Mouse (Mus musculus) liver, embryonic 12.5 days (tissue): Measurements from ENCODE around the gene Urod. TPM values are rescaled to one million over a fixed set of nuclear protein-coding genes. Genes with fewer than 3 reads are reported as not detected.

ENCODE experiments used
- ATAC-seq: fragments of 200-750 bp; cut with Nextera tagmentation; 2 replicates; pipeline ENCODE4 v1.8.0; 2017; ENCODE audit warnings: moderate number of reproducible peaks, mild to moderate bottlenecking, moderate library complexity
- H3K27ac ChIP-seq: fragments of 300-500 bp; sonication (generic); 2 replicates; pipeline ENCODE4 v1.5.1; 2016; ENCODE audit warnings: mild to moderate bottlenecking
- H3K27me3 ChIP-seq: fragments of 300-500 bp; sonication (generic); replicated peaks from 2 replicates; pipeline ENCODE4 v1.6.1; 2016; ENCODE audit warnings: mild to moderate bottlenecking, moderate library complexity
- H3K36me3 ChIP-seq: fragments of 300-500 bp; sonication (generic); 2 replicates; pipeline ENCODE4 v1.6.1; 2016; ENCODE audit warnings: mild to moderate bottlenecking, moderate library complexity
- H3K4me1 ChIP-seq: fragments of 300-500 bp; sonication (generic); 2 replicates; pipeline ENCODE4 v1.6.1; 2016
- H3K4me2 ChIP-seq: fragments of 300-500 bp; sonication (generic); 2 replicates; pipeline ENCODE4 v1.6.1; 2016; ENCODE audit warnings: mild to moderate bottlenecking, moderate library complexity
- H3K4me3 ChIP-seq: fragments of 300-500 bp; sonication (generic); 2 replicates; pipeline ENCODE4 v1.5.1; 2016; ENCODE audit warnings: mild to moderate bottlenecking, moderate library complexity
- H3K9ac ChIP-seq: fragments of 300-500 bp; sonication (generic); 2 replicates; pipeline ENCODE4 v1.6.1; 2016; ENCODE audit warnings: mild to moderate bottlenecking, moderate library complexity
- H3K9me3 ChIP-seq: fragments of 300-500 bp; sonication (generic); replicated peaks from 2 replicates; pipeline ENCODE4 v1.6.1; 2016; ENCODE audit warnings: mild to moderate bottlenecking, moderate library complexity
- WGBS: fragments of 180-500 bp; shearing (Covaris S2); methylation state at CpG from one replicate; pipeline ENCODE4 v1.1.7; 2016; ENCODE audit not compliant: insufficient replicate concordance; 5-methylcytosine and 5-hydroxymethylcytosine counted together
- polyA plus RNA-seq: library from polyadenylated mRNA; unstranded; fragments of >200 nt; fragmentation: Nextera tagmentation; extraction: Ambion mirVana; gene quantifications from 2 replicates; pipeline ENCODE4 v1.2.1, GENCODE M21; 2016

The Urod gene
- polyA plus RNA-seq, 1 experiment from 2014 or later: 547 TPM

DNA sequence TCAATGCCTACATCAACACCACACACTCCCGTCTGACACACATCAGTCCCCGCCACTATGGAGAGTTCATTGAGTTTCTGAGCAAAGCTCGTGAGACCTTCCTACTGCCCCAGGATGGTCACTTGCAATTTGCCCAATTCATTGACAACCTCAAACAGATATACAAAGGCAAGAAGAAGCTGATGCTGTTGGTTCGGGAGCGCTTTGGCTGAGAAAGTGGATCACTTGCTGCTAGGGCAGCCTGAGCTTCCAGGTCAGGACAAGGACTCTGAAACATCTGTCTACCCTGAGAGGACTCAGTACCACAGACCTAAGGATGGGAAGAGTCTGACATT lies 7.1 kb downstream of the Urod start:
- no peak for ATAC-seq

DNA sequence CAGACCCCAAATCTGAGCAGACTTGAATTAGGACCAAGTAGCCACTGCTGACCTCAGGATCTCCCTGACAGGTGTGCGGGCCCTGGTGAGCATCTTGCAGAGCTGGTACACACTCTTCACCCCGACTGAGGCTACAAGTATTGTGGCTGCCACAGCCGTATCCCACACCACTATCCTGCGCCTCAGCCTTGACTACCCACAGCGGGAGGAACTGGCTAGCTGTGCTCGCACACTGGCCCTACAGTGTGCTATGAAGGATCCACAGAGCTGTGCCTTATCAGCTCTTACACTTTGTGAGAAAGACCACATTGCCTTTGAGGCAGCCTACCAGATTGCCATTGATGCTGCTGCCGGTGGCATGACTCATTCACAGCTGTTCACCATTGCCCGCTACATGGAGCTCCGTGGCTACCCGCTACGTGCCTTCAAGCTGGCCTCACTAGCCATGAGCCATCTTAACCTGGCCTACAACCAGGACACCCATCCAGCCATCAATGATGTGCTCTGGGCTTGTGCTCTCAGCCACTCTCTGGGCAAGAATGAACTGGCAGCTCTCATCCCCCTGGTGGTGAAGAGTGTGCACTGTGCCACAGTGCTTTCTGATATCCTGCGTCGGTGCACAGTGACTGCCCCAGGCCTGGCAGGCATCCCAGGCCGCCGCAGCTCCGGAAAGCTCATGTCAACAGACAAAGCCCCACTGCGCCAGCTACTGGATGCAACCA lies 7.7 kb downstream of the Urod start:
- H3K9me3 ChIP-seq: no peaks in the 10 kb centered on the region
- peaks cover 19% of the 10 kb centered on the region for H3K4me1 ChIP-seq
- H3K4me2 ChIP-seq: no peak overlapping the region
- WGBS: 58% methylated on average over 17 of the region's 17 CpGs
- no peak overlapping the region for H3K9ac ChIP-seq
- no peak overlapping the region for H3K4me3 ChIP-seq
- peaks cover 37% of the 10 kb centered on the region for H3K36me3 ChIP-seq
- no peak overlapping the region for H3K27ac ChIP-seq
- no peaks in the 10 kb centered on the region for H3K27me3 ChIP-seq
- peak; percentile 64 for ATAC-seq

More for the DNA sequence above, 7.1 kb downstream of the Urod start:
- Histone ChIP-seq H3K27me3 (no peaks in the 10 kb centered on the region), H3K27ac (no peak overlapping the region), H3K4me3 (no peak overlapping the region), H3K4me2 (no peak overlapping the region), H3K9me3 (no peaks in the 10 kb centered on the region), H3K36me3 (peaks cover 42% of the 10 kb centered on the region), H3K9ac (no peak overlapping the region), H3K4me1 (peaks cover 24% of the 10 kb centered on the region)
- WGBS: 76% methylated on average over 5 of the region's 5 CpGs

DNA sequence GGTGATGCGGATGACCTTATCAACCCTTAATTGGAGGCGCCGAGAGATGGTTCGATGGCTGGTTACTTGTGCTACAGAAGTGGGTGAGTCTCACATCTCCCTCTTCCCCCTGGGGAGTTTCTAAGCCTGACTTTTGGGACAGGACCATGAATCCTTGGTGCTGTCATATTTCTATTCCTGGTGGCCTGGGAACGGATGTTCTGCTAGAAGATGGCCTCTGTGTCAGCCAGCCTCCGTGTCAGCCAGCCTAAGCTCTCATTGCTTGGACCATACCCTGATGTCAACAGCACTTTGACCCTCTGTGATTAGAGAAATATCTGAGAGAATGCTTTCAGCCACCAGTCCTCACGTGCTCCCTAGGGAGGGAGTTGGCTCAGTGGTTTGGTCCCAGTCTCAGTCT lies 8.5 kb downstream of the Urod start:
- H3K9me3 ChIP-seq: no peaks in the 10 kb centered on the region
- WGBS: 81% methylated on average over 7 of the region's 7 CpGs
- no peak for ATAC-seq

DNA sequence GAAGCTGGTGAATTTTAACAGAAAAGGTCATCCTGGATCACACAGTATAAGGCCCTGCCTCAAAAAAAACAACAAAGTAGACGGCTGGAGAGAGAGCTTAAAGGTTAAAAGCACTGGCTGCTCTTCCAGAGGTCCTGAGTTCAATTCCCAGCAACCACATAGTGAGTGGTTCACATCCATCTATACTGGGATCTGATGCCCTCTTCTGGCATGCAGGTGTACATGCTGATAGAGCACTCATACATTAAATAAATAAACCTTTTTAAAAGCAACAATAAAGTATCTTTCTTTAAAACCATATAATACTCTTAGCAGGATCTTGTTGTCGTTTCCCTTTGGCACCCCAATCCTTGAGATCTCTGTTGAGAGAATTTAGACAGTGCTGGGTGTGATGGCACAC lies 17.7 kb downstream of the Urod start:
- no peak for ATAC-seq
- WGBS: 41% methylated on average over 2 of the region's 2 CpGs

More for the DNA sequence above, 8.5 kb downstream of the Urod start:
- no peak overlapping the region for H3K27ac ChIP-seq
- H3K36me3 ChIP-seq: peaks cover 28% of the 10 kb centered on the region
- no peak overlapping the region for H3K4me3 ChIP-seq
- no peak overlapping the region for H3K9ac ChIP-seq
- no peaks in the 10 kb centered on the region for H3K27me3 ChIP-seq
- no peak overlapping the region for H3K4me2 ChIP-seq
- peaks cover 11% of the 10 kb centered on the region for H3K4me1 ChIP-seq

DNA sequence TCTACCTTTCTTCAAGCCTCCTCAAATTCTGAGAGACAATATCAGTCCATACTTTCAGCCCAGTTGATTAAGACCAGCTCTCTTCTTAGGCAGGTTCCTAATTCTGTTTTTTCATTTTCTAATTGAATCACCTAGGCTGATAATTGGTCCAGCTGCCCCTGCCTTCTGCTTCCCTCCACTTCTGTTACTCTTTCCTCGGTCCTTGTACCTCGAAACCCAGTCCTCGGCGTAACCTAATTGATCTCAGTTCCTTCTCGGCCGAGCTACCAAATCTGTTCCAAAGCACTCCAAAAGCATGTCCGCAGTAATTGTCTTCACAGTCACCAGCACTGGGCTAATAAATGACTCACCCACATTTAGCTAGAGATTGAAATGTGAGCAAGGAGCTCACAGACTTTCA lies 39.3 kb downstream of the Urod start:
- no peaks in the 10 kb centered on the region for H3K9me3 ChIP-seq
- H3K36me3 ChIP-seq: no peaks in the 10 kb centered on the region
- no peaks in the 10 kb centered on the region for H3K27me3 ChIP-seq
- ATAC-seq: no peak
- H3K4me2 ChIP-seq: no peak overlapping the region
- no peak overlapping the region for H3K9ac ChIP-seq
- H3K4me1 ChIP-seq: no peaks in the 10 kb centered on the region
- whole genome bisulfite sequencing: 80% methylated on average over 7 of the region's 7 CpGs
- no peak overlapping the region for H3K4me3 ChIP-seq
- no peak overlapping the region for H3K27ac ChIP-seq

More for the DNA sequence above, 17.7 kb downstream of the Urod start:
- H3K9ac ChIP-seq: no peak overlapping the region
- no peak overlapping the region for H3K4me3 ChIP-seq
- H3K9me3 ChIP-seq: no peaks in the 10 kb centered on the region
- no peak overlapping the region for H3K27ac ChIP-seq
- H3K36me3 ChIP-seq: no peaks in the 10 kb centered on the region
- H3K4me1 ChIP-seq: no peaks in the 10 kb centered on the region
- H3K4me2 ChIP-seq: no peak overlapping the region
- H3K27me3 ChIP-seq: no peaks in the 10 kb centered on the region

DNA sequence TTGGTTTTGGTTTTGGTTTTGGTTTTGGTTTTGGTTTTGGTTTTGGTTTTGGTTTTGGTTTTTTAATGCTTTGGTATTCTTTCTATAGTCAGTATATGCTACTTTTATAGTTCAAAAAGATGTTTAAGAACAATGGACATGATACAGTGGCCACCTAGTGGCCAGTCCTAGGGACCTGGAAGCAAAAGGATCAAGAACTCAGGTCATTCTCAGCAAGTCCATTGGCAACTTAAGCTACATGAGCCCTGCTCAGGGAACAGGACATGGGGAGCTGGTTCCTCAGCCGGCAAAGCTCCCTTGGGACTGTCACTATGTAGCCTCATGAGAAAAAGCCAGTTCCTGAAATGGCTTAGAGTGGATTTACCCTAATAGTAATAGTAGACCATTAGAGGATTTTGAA lies 42.6 kb downstream of the Urod start:
- Histone ChIP-seq H3K9me3 (no peaks in the 10 kb centered on the region), H3K27me3 (no peaks in the 10 kb centered on the region), H3K27ac (no peak overlapping the region), H3K36me3 (no peaks in the 10 kb centered on the region), H3K4me2 (no peak overlapping the region), H3K4me3 (no peak overlapping the region), H3K4me1 (no peaks in the 10 kb centered on the region), H3K9ac (no peak overlapping the region)
- ATAC-seq: no peak
- 47% methylated on average over 1 of the region's 1 CpGs for WGBS

DNA sequence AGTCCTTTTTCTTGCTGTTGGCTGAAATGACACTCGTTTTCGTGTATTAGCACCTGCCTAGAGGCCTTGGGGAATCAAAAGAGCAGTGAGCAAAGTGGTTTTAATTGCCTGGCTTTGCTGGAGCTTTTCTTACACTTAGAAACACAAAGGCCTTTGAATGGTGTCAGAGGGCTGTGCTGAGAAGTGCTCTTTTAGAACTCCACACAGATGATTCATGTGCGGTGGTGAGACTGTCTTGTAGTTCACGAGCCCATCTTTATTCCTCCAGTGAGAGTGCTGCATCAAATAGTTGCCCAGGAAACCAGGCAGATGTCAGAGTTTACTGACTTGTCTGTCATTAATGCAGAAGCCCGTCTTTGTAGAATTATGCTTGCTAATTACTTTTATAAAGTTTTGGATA lies 50.2 kb downstream of the Urod start:
- no peak for ATAC-seq
- Histone ChIP-seq H3K27ac (no peak overlapping the region), H3K9me3 (no peaks in the 10 kb centered on the region), H3K4me1 (no peaks in the 10 kb centered on the region), H3K27me3 (no peaks in the 10 kb centered on the region), H3K4me3 (no peak overlapping the region), H3K36me3 (no peaks in the 10 kb centered on the region), H3K4me2 (no peak overlapping the region), H3K9ac (no peak overlapping the region)
- WGBS: 59% methylated on average over 5 of the region's 5 CpGs

DNA sequence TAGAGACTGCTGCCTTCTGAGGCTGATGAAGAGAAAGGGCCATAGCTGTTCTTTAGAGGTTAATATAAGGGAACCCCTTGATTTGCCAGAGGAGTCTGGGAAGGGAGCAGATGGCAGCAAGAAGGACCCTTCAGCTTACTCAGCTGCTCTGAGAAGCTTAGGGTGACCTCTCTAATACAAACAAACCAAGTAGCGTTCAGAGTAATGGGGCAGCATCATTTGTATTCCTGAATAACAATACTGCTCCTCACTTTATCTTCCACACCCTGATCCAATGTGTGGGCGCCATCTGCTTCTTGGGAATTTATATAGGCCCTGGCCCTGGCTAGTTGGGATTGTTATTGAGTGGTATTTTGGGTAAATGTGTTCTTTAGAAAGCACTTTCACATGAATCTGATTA lies 51.5 kb downstream of the Urod start:
- no peak for ATAC-seq
- Histone ChIP-seq H3K27ac (no peak overlapping the region), H3K4me1 (no peaks in the 10 kb centered on the region), H3K27me3 (no peaks in the 10 kb centered on the region), H3K36me3 (no peaks in the 10 kb centered on the region), H3K4me3 (no peak overlapping the region), H3K9me3 (no peaks in the 10 kb centered on the region), H3K9ac (no peak overlapping the region), H3K4me2 (no peak overlapping the region)
- WGBS: 51% methylated on average over 2 of the region's 2 CpGs

Other genes with a start within 250 kb of the Urod start
- gene Toe1, start 186.8 kb downstream of the Urod start, polyA plus RNA-seq: 20.8 and 22.9 TPM in 2 replicates
- 4.8 and 6.2 TPM in 2 replicates for gene Mutyh, start 186.7 kb downstream of the Urod start, polyA plus RNA-seq
- 0.49 and 0.75 TPM in 2 replicates for gene Hpdl, start 172.7 kb downstream of the Urod start, polyA plus RNA-seq
- 0.10 and 0.15 TPM in 2 replicates for gene Zswim5, start 117.0 kb downstream of the Urod start, polyA plus RNA-seq
- 11.8 TPM in 2 replicates for gene Hectd3, start 904 bp upstream of the Urod start, polyA plus RNA-seq
- 55.2 and 55.3 TPM in 2 replicates for gene Eif2b3, start 25.0 kb upstream of the Urod start, polyA plus RNA-seq
- gene Ptch2, start 101.7 kb upstream of the Urod start, polyA plus RNA-seq: 1.3 and 1.4 TPM in 2 replicates
- gene Btbd19, start 131.3 kb upstream of the Urod start, polyA plus RNA-seq: 6.4 and 7.1 TPM in 2 replicates
- not detected in 2 replicates for gene Tctex1d4, start 132.4 kb upstream of the Urod start, polyA plus RNA-seq
- gene Plk3, start 139.6 kb upstream of the Urod start, polyA plus RNA-seq: 2.2 and 2.8 TPM in 2 replicates
- gene Rps8, start 161.8 kb upstream of the Urod start, polyA plus RNA-seq: 960 and 969 TPM in 2 replicates
- gene Kif2c, start 188.2 kb upstream of the Urod start, polyA plus RNA-seq: 45.7 and 47.7 TPM in 2 replicates